Comparison of ENCODE assay signal across 12 mouse cellular contexts in genomic region chr2:171942671-171943070, GRCm38 (mm10).
DNase-seq lines count a peak whose midpoint lies in the region; TF ChIP-seq lines count a peak whose summit lies in the region.
"Had no signal": no experiment of that assay in that cellular context is flagged by ENCODE, and none has a peak within 500 bp of the region (broad histone marks: within the 10 kb centered on the region; RNA-seq: fewer than 3 reads in every experiment).

No protein-coding gene starts in this region.

- DNase-seq in left cerebral cortex, adult 2 months (ENCODE audit: extremely low spot score in 1 of 2, low spot score in 2 of 2) = peak; percentile 11 to 16
- DNase-seq in left cerebral cortex, adult 8-10 months (ENCODE audit: low spot score in 2 of 2) = no peak
- DNase-seq in cerebellum, adult 9-10 months = peak; percentile 11
- peak; percentile 48 to 63 for DNase-seq in layer of hippocampus, postnatal 10 days (ENCODE audit: low spot score in 2 of 2)
- DNase-seq in right cerebral cortex, postnatal 4 days = peak; percentile 59
- no peak for DNase-seq in yolk sac, embryonic 10.5 days (ENCODE audit: low spot score)
- DNase-seq in thymus, postnatal 14 days = no peak
- DNase-seq: lung, postnatal 14 days had no signal

- H3K4me3 ChIP-seq in left cerebral cortex, adult 2 months = no peak overlapping the region
- H3K4me3 ChIP-seq: embryonic facial prominence, embryonic 12.5 days; heart, embryonic 13.5 days; limb, embryonic 13.5 days had no signal

- no peak for TF ChIP-seq CTCF in left cerebral cortex, adult 2 months (IDR thresholded peaks at IDR 0.05)

- H3K27ac ChIP-seq in left cerebral cortex, adult 2 months = no peak overlapping the region
- H3K27ac ChIP-seq: embryonic facial prominence, embryonic 12.5 days; heart, embryonic 13.5 days; limb, embryonic 13.5 days; stomach, postnatal 0 days had no signal

- intact Hi-C loops in left cerebral cortex, adult 2 months (cut with DNase I) = no loop called here

Comparison
In these comparisons a context has a peak if more than half of its experiments do, and no peak if none do; other contexts are left out.
1. DNase-seq: peak in left cerebral cortex, adult 2 months (2 of 2), cerebellum, adult 9-10 months (single experiment), layer of hippocampus, postnatal 10 days (2 of 2) and right cerebral cortex, postnatal 4 days (single experiment); none in left cerebral cortex, adult 8-10 months (0 of 2), yolk sac, embryonic 10.5 days (single experiment) and thymus, postnatal 14 days (single experiment).